Mouse (Mus musculus) T-helper 17 cell (primary cell): ENCODE measurements around the gene Fibp.

Experiments used
- in situ Hi-C, 2 experiments: fragments of 300-600 bp; cut with MboI, MseI; formaldehyde crosslinking; loops; 1 replicate in 1 of 2; 2 replicates in 1 of 2; pipeline ENCODE4 v1.15.1; 2025; ENCODE audit warnings: high pct_unique_total_duplicates in 2 of 2

Gene Fibp

GRCm38 (mm10) chr19:5460465-5460911 lies at the start of gene Fibp:
Gene Fibp, plus strand, starts transcription at chr19:5460615.
- in situ Hi-C loops: loop anchor here in 1 of 2 experiments (10.0 kb wide), 1 partner anchor 1744 kb away; the partner anchor contains the start of gene Otub1

GRCm38 (mm10) chr19:5410641-5411040 lies 49.8 kb upstream of the Fibp start:
- in situ Hi-C loops: no loop called here

GRCm38 (mm10) chr19:5411961-5412360 lies 48.5 kb upstream of the Fibp start:
- in situ Hi-C loops: no loop called here

GRCm38 (mm10) chr19:5413840-5414239 lies 46.6 kb upstream of the Fibp start:
- in situ Hi-C loops: no loop called here

- in situ Hi-C loops: no loop called here
Measured at GRCm38 (mm10) chr19:5414534-5414957, 45.9 kb upstream of the Fibp start.

- in situ Hi-C loops: no loop called here
Measured at GRCm38 (mm10) chr19:5418750-5419466, 41.5 kb upstream of the Fibp start.

GRCm38 (mm10) chr19:5419630-5420029 lies 40.8 kb upstream of the Fibp start:
- in situ Hi-C loops: no loop called here

- in situ Hi-C loops: no loop called here
Measured at GRCm38 (mm10) chr19:5420579-5420978, 39.8 kb upstream of the Fibp start.

- in situ Hi-C loops: no loop called here
Measured at GRCm38 (mm10) chr19:5421784-5422183, 38.6 kb upstream of the Fibp start.

GRCm38 (mm10) chr19:5422267-5422666 lies 38.1 kb upstream of the Fibp start:
- in situ Hi-C loops: no loop called here

GRCm38 (mm10) chr19:5422895-5423443 lies 37.4 kb upstream of the Fibp start:
- in situ Hi-C loops: no loop called here

GRCm38 (mm10) chr19:5423561-5423960 lies 36.9 kb upstream of the Fibp start:
- in situ Hi-C loops: no loop called here

GRCm38 (mm10) chr19:5424092-5424781 lies 36.2 kb upstream of the Fibp start:
- in situ Hi-C loops: no loop called here

- in situ Hi-C loops: loop anchor here in 1 of 2 experiments (25.0 kb wide), 1 partner anchor 1713 kb away; the partner anchor contains the start of gene 1810055G02Rik
Measured at GRCm38 (mm10) chr19:5424782-5425741, 35.4 kb upstream of the Fibp start, which contains the start of the genes Drap1 and AI837181. Gene Drap1, minus strand, starts transcription at chr19:5424979. Gene AI837181, plus strand, starts transcription at chr19:5425144.

GRCm38 (mm10) chr19:5425906-5426565 lies 34.4 kb upstream of the Fibp start:
- in situ Hi-C loops: loop anchor here in 1 of 2 experiments (25.0 kb wide), 1 partner anchor 1714 kb away; the partner anchor contains the start of gene 1810055G02Rik

GRCm38 (mm10) chr19:5426640-5427290 lies 33.6 kb upstream of the Fibp start:
- in situ Hi-C loops: loop anchor here in 1 of 2 experiments (25.0 kb wide), 1 partner anchor 1714 kb away; the partner anchor contains the start of gene 1810055G02Rik

- in situ Hi-C loops: loop anchor here in 1 of 2 experiments (25.0 kb wide), 1 partner anchor 1716 kb away; the partner anchor contains the start of gene 1810055G02Rik
Measured at GRCm38 (mm10) chr19:5428083-5428482, 32.3 kb upstream of the Fibp start.

GRCm38 (mm10) chr19:5429219-5429618 lies 31.2 kb upstream of the Fibp start:
- in situ Hi-C loops: loop anchor here in 1 of 2 experiments (25.0 kb wide), 1 partner anchor 1717 kb away; the partner anchor contains the start of gene 1810055G02Rik

- in situ Hi-C loops: loop anchor here in 1 of 2 experiments (25.0 kb wide), 1 partner anchor 1718 kb away; the partner anchor contains the start of gene 1810055G02Rik
Measured at GRCm38 (mm10) chr19:5429806-5430205, 30.6 kb upstream of the Fibp start.
